Mouse (Mus musculus) neural tube, embryonic 12.5 days (tissue): ENCODE results near the gene Fcgr1. TPM values are rescaled to one million over a fixed set of nuclear protein-coding genes. Genes with fewer than 3 reads are reported as not detected.
"Not testable (repeated sequence)": the region's sequence is repeated elsewhere in the genome, so short reads cannot be mapped to it uniquely, and the experiment has no call there.

ENCODE experiments used
- ATAC-seq: fragments of 200-750 bp; cut with Nextera tagmentation; 2 replicates; pipeline ENCODE4 v1.8.0; 2017; ENCODE audit warnings: low read depth, mild to moderate bottlenecking, moderate TSS enrichment, moderate library complexity; ENCODE audit not compliant: low FRiP score
- H3K27ac ChIP-seq: fragments of 300-500 bp; sonication (generic); 2 replicates; pipeline ENCODE4 v1.5.1; 2016
- H3K27me3 ChIP-seq: fragments of 300-500 bp; sonication (generic); replicated peaks from 2 replicates; pipeline ENCODE4 v1.6.1; 2016; ENCODE audit warnings: mild to moderate bottlenecking
- H3K36me3 ChIP-seq: fragments of 300-500 bp; sonication (generic); 2 replicates; pipeline ENCODE4 v1.6.1; 2016; ENCODE audit warnings: mild to moderate bottlenecking
- H3K4me1 ChIP-seq: fragments of 300-500 bp; sonication (generic); 2 replicates; pipeline ENCODE4 v1.6.1; 2016
- H3K4me2 ChIP-seq: fragments of 300-500 bp; sonication (generic); replicated peaks from 2 replicates; pipeline ENCODE4 v1.6.1; 2016; ENCODE audit warnings: mild to moderate bottlenecking
- H3K4me3 ChIP-seq: fragments of 300-500 bp; sonication (generic); 2 replicates; pipeline ENCODE4 v1.5.1; 2016
- H3K9ac ChIP-seq: fragments of 300-500 bp; sonication (generic); 2 replicates; pipeline ENCODE4 v1.6.1; 2016; ENCODE audit warnings: mild to moderate bottlenecking
- H3K9me3 ChIP-seq: fragments of 300-500 bp; sonication (generic); 2 replicates; pipeline ENCODE4 v1.6.1; 2016; ENCODE audit warnings: mild to moderate bottlenecking
- WGBS: fragments of 180-500 bp; shearing (Covaris S2); methylation state at CpG from one replicate; pipeline ENCODE4 v1.1.7; 2016; 5-methylcytosine and 5-hydroxymethylcytosine counted together
- polyA plus RNA-seq: library from polyadenylated mRNA; unstranded; fragments of >200 nt; fragmentation: Nextera tagmentation; extraction: Ambion mirVana; gene quantifications from 2 replicates; pipeline ENCODE4 v1.2.1, GENCODE M21; 2016

Gene Fcgr1
- polyA plus RNA-seq, result 1.4 and 1.5 TPM in 2 replicates

- no peak within 1 kb of the TSS for H3K4me2 ChIP-seq
- no peaks in the 10 kb centered on the region for H3K4me1 ChIP-seq
- H3K27me3 ChIP-seq, result no peaks in the 10 kb centered on the region
- no peak within 1 kb of the TSS for H3K9ac ChIP-seq
- no peak within 1 kb of the TSS for H3K27ac ChIP-seq
- no peaks in the 10 kb centered on the region for H3K36me3 ChIP-seq
- H3K4me3 ChIP-seq, result no peak within 1 kb of the TSS
- 87% methylated on average over 4 of the region's 4 CpGs for WGBS
- no peaks in the 10 kb centered on the region for H3K9me3 ChIP-seq
- ATAC-seq, result no peak
Measured at GRCm38 (mm10) chr3:96293787-96294186, at the start of gene Fcgr1. TSS of gene Fcgr1 (minus strand) at chr3:96293969.

GRCm38 (mm10) chr3:96342652-96343051 is 48.9 kb upstream of the Fcgr1 start:
- not testable (repeated sequence) for H3K4me1 ChIP-seq, H3K4me2 ChIP-seq, H3K9me3 ChIP-seq, H3K9ac ChIP-seq, H3K4me3 ChIP-seq, ATAC-seq, H3K36me3 ChIP-seq, H3K27ac ChIP-seq
- peaks cover 44% of the 10 kb centered on the region for H3K27me3 ChIP-seq
- 53% methylated on average over 13 of the region's 13 CpGs for WGBS

GRCm38 (mm10) chr3:96342100-96342499 is 48.3 kb upstream of the Fcgr1 start:
- H3K9me3 ChIP-seq, H3K36me3 ChIP-seq, H3K4me2 ChIP-seq, ATAC-seq, H3K4me1 ChIP-seq, H3K27ac ChIP-seq, H3K9ac ChIP-seq, H3K4me3 ChIP-seq: not testable (repeated sequence)
- WGBS, result 42% methylated on average over 3 of the region's 3 CpGs
- peaks cover 49% of the 10 kb centered on the region for H3K27me3 ChIP-seq

GRCm38 (mm10) chr3:96340611-96341312 is 47.0 kb upstream of the Fcgr1 start:
- ATAC-seq, result no peak
- Histone ChIP-seq H3K36me3 (no peaks in the 10 kb centered on the region), H3K4me3 (no peak overlapping the region), H3K9me3 (no peaks in the 10 kb centered on the region), H3K27me3 (peaks cover 63% of the 10 kb centered on the region), H3K9ac (no peak overlapping the region), H3K4me2 (0 out of 2 replicates have a peak overlapping the region, but pooled peaks have one; percentile 12), H3K4me1 (no peaks in the 10 kb centered on the region), H3K27ac (no peak overlapping the region)
- 4% methylated on average over 24 of the region's 24 CpGs for WGBS

GRCm38 (mm10) chr3:96338849-96339480 is 45.2 kb upstream of the Fcgr1 start:
- H3K4me1 ChIP-seq, result no peaks in the 10 kb centered on the region
- H3K9me3 ChIP-seq, result no peaks in the 10 kb centered on the region
- no peak overlapping the region for H3K27ac ChIP-seq
- no peak overlapping the region for H3K9ac ChIP-seq
- no peak overlapping the region for H3K4me2 ChIP-seq
- WGBS, result 44% methylated on average over 16 of the region's 16 CpGs
- ATAC-seq, result no peak
- H3K36me3 ChIP-seq, result no peaks in the 10 kb centered on the region
- H3K27me3 ChIP-seq, result peaks cover 62% of the 10 kb centered on the region
- H3K4me3 ChIP-seq, result no peak overlapping the region

GRCm38 (mm10) chr3:96338043-96338442 is 44.3 kb upstream of the Fcgr1 start:
- Histone ChIP-seq H3K9ac (no peak overlapping the region), H3K9me3 (no peaks in the 10 kb centered on the region), H3K27me3 (peaks cover 70% of the 10 kb centered on the region)

GRCm38 (mm10) chr3:96337269-96337668 is 43.5 kb upstream of the Fcgr1 start:
- Histone ChIP-seq H3K9ac (no peak overlapping the region), H3K4me1 (0 out of 2 replicates have a peak, but pooled peaks cover 8% of the 10 kb centered on the region), H3K4me2 (no peak overlapping the region), H3K27me3 (peaks cover 72% of the 10 kb centered on the region), H3K4me3 (no peak overlapping the region), H3K9me3 (no peaks in the 10 kb centered on the region), H3K27ac (no peak overlapping the region), H3K36me3 (no peaks in the 10 kb centered on the region)
- ATAC-seq, result no peak
- 89% methylated on average over 6 of the region's 6 CpGs for WGBS

More at GRCm38 (mm10) chr3:96338043-96338442, 44.3 kb upstream of the Fcgr1 start:
- Histone ChIP-seq H3K27ac (no peak overlapping the region), H3K4me1 (0 out of 2 replicates have a peak, but pooled peaks cover 8% of the 10 kb centered on the region), H3K4me2 (no peak overlapping the region), H3K4me3 (no peak overlapping the region), H3K36me3 (no peaks in the 10 kb centered on the region)
- WGBS, result 94% methylated on average over 8 of the region's 8 CpGs
- no peak for ATAC-seq

- no peak for ATAC-seq
- Histone ChIP-seq H3K4me2 (no peak overlapping the region), H3K9me3 (no peaks in the 10 kb centered on the region), H3K4me1 (0 out of 2 replicates have a peak, but pooled peaks cover 8% of the 10 kb centered on the region), H3K4me3 (no peak overlapping the region), H3K27ac (no peak overlapping the region), H3K36me3 (no peaks in the 10 kb centered on the region), H3K27me3 (peaks cover 78% of the 10 kb centered on the region), H3K9ac (no peak overlapping the region)
- WGBS, result 71% methylated on average over 1 of the region's 1 CpGs
Measured at GRCm38 (mm10) chr3:96336636-96337035, 42.9 kb upstream of the Fcgr1 start.

GRCm38 (mm10) chr3:96335591-96335990 is 41.8 kb upstream of the Fcgr1 start:
- Histone ChIP-seq H3K4me2 (no peak overlapping the region), H3K9ac (no peak overlapping the region), H3K4me3 (no peak overlapping the region), H3K27ac (no peak overlapping the region), H3K27me3 (peaks cover 81% of the 10 kb centered on the region), H3K36me3 (no peaks in the 10 kb centered on the region), H3K4me1 (0 out of 2 replicates have a peak, but pooled peaks cover 8% of the 10 kb centered on the region), H3K9me3 (no peaks in the 10 kb centered on the region)
- 22% methylated on average over 7 of the region's 7 CpGs for WGBS
- no peak for ATAC-seq

- H3K27ac ChIP-seq, result no peak overlapping the region
- H3K4me2 ChIP-seq, result no peak overlapping the region
- 0 out of 2 replicates have a peak, but pooled peaks cover 8% of the 10 kb centered on the region for H3K4me1 ChIP-seq
- ATAC-seq, result no peak
- H3K4me3 ChIP-seq, result no peak overlapping the region
- no peak overlapping the region for H3K9ac ChIP-seq
- peaks cover 85% of the 10 kb centered on the region for H3K27me3 ChIP-seq
- no peaks in the 10 kb centered on the region for H3K9me3 ChIP-seq
- 56% methylated on average over 6 of the region's 6 CpGs for WGBS
- H3K36me3 ChIP-seq, result no peaks in the 10 kb centered on the region
Measured at GRCm38 (mm10) chr3:96335163-96335550, 41.4 kb upstream of the Fcgr1 start.

GRCm38 (mm10) chr3:96334175-96335162 is 40.7 kb upstream of the Fcgr1 start:
- 4% methylated on average over 36 of the region's 36 CpGs for WGBS
- no peak overlapping the region for H3K9ac ChIP-seq
- no peak for ATAC-seq
- no peaks in the 10 kb centered on the region for H3K9me3 ChIP-seq
- 0 out of 2 replicates have a peak, but pooled peaks cover 8% of the 10 kb centered on the region for H3K4me1 ChIP-seq
- 0 out of 2 replicates have a peak overlapping the region, but pooled peaks have one; percentile 13 for H3K4me3 ChIP-seq
- peaks cover 92% of the 10 kb centered on the region for H3K27me3 ChIP-seq
- H3K27ac ChIP-seq, result no peak overlapping the region
- H3K4me2 ChIP-seq, result peak overlapping the region; percentile 46
- no peaks in the 10 kb centered on the region for H3K36me3 ChIP-seq
